Mouse (Mus musculus): ENCODE measurements at regions not wholly inside any gene's neighbourhood (a gene's known extent, or its start where the extent isn't known, plus 50 kb on each side); places are given as distances from the start of the nearest gene placed in this dataset.

DNA sequence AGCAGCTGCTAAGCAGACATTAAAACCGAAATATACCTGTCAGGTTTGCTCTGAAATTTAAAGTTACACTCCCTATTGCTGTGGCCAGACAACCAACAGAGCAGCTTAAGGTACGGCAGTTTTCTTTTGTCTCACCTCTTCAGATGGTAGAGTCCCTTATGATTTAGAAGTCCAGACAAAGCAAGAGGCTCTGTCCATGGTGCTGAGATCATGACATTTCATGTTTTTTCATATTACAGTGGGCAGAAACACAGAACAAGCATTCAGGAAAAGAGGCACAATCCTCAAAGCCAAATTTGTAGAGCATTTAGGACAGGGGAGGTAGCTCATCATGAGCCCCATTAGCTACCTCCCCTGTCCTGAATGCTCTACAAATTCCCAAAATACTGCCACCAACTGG is 620.0 kb downstream of the Dnah5 start:
- H3K9ac ChIP-seq = no peak overlapping the region
- no peaks in the 10 kb centered on the region for H3K4me1 ChIP-seq (replicated peaks)
- H3K36me3 ChIP-seq = no peaks in the 10 kb centered on the region
- H3K4me2 ChIP-seq = no peak overlapping the region
- no peak overlapping the region for H3K27ac ChIP-seq (replicated peaks)
- no peaks in the 10 kb centered on the region for H3K27me3 ChIP-seq
- no peak for ATAC-seq (ENCODE audit: low read depth)
- WGBS = 75% methylated on average over 2 of the region's 2 CpGs
- no peak overlapping the region for H3K4me3 ChIP-seq
- no peaks in the 10 kb centered on the region for H3K9me3 ChIP-seq

DNA sequence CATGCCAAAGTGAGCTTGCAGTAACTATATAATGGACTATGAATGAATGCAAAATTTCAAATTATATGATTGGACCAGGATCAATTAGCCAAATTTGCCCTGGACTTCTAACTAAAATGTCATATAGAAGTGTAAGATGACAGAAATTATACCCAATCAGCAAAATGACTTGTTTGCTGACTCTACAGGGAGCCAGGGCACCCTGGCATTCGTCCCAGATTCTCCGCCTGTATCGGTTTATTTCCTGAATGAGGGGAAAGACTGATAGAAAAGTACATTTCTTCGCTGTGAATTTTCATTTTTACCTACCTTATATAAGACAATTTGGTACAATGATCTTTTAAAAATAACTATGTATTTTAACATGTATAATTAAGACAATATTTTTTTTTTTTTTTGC is 631.3 kb downstream of the Dnah5 start:
- H3K27me3 ChIP-seq = no peaks in the 10 kb centered on the region
- no peaks in the 10 kb centered on the region for H3K9me3 ChIP-seq
- H3K9ac ChIP-seq = no peak overlapping the region
- H3K36me3 ChIP-seq = no peaks in the 10 kb centered on the region
- no peak overlapping the region for H3K27ac ChIP-seq (replicated peaks)
- no peak for ATAC-seq (ENCODE audit: low read depth)
- no peak overlapping the region for H3K4me3 ChIP-seq
- 75% methylated on average over 4 of the region's 4 CpGs for WGBS
- no peak overlapping the region for H3K4me2 ChIP-seq
- no peaks in the 10 kb centered on the region for H3K4me1 ChIP-seq (replicated peaks)

DNA sequence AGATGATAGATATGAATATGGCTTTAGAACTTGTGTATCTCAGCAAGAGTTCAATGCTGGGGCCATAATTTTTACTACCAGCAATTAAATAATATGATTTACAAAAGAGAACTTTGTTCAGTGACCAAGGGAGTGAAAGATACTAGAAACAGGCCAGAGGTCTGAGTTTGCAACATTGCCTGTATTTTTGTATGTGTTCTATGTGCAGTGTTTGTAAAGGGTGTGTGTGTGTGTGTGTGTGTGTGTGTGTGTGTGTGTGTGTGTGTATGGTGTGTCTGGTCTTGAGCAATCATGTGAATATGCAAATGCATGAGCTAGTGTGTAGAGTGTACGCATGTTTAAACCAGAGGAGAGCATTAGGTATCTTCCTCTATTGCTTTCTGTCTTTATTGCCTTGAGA is 636.8 kb downstream of the Dnah5 start:
- Histone ChIP-seq H3K9ac (no peak overlapping the region), H3K4me1 (replicated peaks) (no peaks in the 10 kb centered on the region), H3K4me3 (no peak overlapping the region), H3K4me2 (no peak overlapping the region), H3K27ac (replicated peaks) (no peak overlapping the region), H3K9me3 (no peaks in the 10 kb centered on the region), H3K36me3 (no peaks in the 10 kb centered on the region), H3K27me3 (no peaks in the 10 kb centered on the region)
- WGBS = 80% methylated on average over 1 of the region's 1 CpGs
- no peak for ATAC-seq (ENCODE audit: low read depth)

DNA sequence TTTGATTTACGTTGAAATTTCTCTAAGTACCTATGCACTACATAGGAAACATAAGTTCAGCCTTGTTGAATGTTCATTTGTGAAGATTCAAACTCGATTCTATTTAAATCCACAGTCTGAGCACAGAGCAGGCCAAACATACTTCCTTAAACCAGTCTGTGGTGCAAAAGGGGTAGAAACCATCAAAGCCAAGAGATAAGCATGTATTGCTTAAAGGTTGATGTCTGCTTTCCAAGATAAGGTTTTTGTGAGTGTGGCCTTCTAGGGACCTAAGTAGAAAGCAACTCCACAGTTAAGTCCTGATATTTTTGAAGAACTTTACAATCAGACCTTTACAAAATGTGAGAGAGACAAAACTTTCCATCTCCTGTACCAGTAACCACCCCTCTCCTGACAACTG is 652.9 kb downstream of the Dnah5 start:
- H3K9me3 ChIP-seq = no peaks in the 10 kb centered on the region
- H3K4me3 ChIP-seq = no peak overlapping the region
- ATAC-seq (ENCODE audit: low read depth) = no peak
- no peaks in the 10 kb centered on the region for H3K36me3 ChIP-seq
- H3K27me3 ChIP-seq = no peaks in the 10 kb centered on the region
- H3K4me1 ChIP-seq (replicated peaks) = no peaks in the 10 kb centered on the region
- WGBS = 90% methylated on average over 2 of the region's 2 CpGs
- H3K9ac ChIP-seq = no peak overlapping the region
- no peak overlapping the region for H3K4me2 ChIP-seq
- no peak overlapping the region for H3K27ac ChIP-seq (replicated peaks)

DNA sequence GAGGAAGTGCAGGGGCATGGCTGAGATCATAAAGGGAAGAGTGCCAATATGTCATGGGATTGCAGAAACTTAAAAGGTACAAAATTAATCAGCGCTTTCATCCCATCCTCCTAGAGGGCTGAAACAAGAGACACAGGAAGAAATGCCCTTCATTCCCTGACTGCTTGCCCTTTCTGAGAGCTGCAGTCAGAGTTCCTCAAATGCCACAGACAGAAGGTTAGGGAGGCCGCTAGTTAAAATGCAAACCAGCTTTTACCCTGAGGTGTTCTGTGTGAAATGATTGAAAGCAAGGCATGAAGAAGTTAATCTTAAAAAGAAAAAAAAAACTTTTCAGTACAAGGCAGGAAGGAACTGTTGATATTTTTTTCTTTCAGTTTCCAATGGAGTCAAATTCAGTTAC is 654.6 kb downstream of the Dnah5 start:
- no peaks in the 10 kb centered on the region for H3K4me1 ChIP-seq (replicated peaks)
- H3K9ac ChIP-seq = no peak overlapping the region
- no peak for ATAC-seq (ENCODE audit: low read depth)
- no peaks in the 10 kb centered on the region for H3K36me3 ChIP-seq
- H3K4me2 ChIP-seq = no peak overlapping the region
- no peaks in the 10 kb centered on the region for H3K27me3 ChIP-seq
- H3K27ac ChIP-seq (replicated peaks) = no peak overlapping the region
- no peak overlapping the region for H3K4me3 ChIP-seq
- no peaks in the 10 kb centered on the region for H3K9me3 ChIP-seq
- WGBS = 84% methylated on average over 2 of the region's 2 CpGs

DNA sequence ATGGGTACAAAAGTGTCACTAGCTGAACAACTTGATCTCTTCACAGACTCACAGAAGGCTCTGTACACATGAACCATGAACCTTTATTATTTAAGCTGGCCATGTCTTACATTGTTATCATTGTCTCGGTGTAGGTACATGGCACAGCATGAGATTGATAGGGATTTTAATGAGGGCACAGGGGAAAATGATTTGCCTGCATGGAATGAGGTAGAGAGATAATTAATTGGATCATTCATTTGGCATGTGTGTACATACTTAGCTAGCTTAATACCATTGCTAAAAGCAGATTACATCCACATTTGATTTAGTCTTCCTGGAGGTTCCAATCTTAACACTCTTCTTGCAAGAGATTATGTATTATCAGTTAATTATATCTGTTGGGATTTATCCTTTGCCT is 660.5 kb downstream of the Dnah5 start:
- no peak for ATAC-seq (ENCODE audit: low read depth)

DNA sequence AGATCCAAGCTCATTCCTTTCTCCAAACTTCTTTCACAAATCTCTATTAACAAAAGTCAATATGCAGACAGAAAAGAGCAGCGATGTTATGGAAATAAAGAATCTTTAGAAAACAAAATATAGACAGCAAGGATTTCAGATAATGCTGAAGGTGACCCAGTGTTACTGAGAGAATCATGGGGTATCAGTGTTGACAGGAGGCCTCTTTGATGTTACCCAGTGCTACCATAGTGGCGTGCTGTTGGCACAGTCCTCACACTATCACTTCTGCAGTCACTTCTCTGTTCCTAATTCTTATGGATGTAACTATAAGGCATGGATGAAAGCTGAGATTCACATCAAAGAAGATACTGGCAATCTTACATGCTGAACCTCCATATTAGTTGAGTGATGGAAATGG is 661.4 kb downstream of the Dnah5 start:
- WGBS = 93% methylated on average over 2 of the region's 2 CpGs
- Histone ChIP-seq H3K4me3 (no peak overlapping the region), H3K27me3 (no peaks in the 10 kb centered on the region), H3K4me1 (replicated peaks) (no peaks in the 10 kb centered on the region), H3K27ac (replicated peaks) (no peak overlapping the region), H3K9ac (no peak overlapping the region), H3K36me3 (no peaks in the 10 kb centered on the region), H3K4me2 (no peak overlapping the region), H3K9me3 (no peaks in the 10 kb centered on the region)
- ATAC-seq (ENCODE audit: low read depth) = no peak

More for the DNA sequence above, 660.5 kb downstream of the Dnah5 start:
- H3K4me1 ChIP-seq (replicated peaks) = no peaks in the 10 kb centered on the region
- H3K4me3 ChIP-seq = no peak overlapping the region
- H3K9ac ChIP-seq = no peak overlapping the region
- no peaks in the 10 kb centered on the region for H3K27me3 ChIP-seq
- no peak overlapping the region for H3K27ac ChIP-seq (replicated peaks)
- H3K4me2 ChIP-seq = no peak overlapping the region
- 40% methylated on average over 1 of the region's 1 CpGs for WGBS
- no peaks in the 10 kb centered on the region for H3K36me3 ChIP-seq
- H3K9me3 ChIP-seq = no peaks in the 10 kb centered on the region

DNA sequence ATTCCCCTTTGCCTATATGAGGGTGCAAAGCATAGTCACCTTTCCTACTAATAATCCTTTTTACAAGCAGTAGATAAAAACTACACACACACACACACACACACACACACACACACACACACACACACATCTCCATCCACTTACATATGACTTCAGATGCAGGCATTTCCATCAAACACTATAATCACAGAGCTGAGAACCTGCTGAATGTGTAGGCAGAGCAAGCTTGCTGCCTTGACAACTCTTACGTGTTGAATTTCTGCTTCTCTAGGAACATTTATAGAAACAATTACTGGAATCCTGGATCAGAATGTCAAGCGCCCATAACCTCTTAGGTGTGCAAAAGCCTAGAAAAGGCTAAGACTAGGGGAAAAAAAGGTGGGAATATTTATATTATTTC is 669.4 kb downstream of the Dnah5 start:
- Histone ChIP-seq H3K9ac (no peak overlapping the region), H3K4me2 (no peak overlapping the region), H3K4me1 (replicated peaks) (no peaks in the 10 kb centered on the region), H3K4me3 (no peak overlapping the region), H3K9me3 (no peaks in the 10 kb centered on the region), H3K27ac (replicated peaks) (no peak overlapping the region), H3K27me3 (no peaks in the 10 kb centered on the region), H3K36me3 (no peaks in the 10 kb centered on the region)
- ATAC-seq (ENCODE audit: low read depth) = no peak
- WGBS = 81% methylated on average over 2 of the region's 2 CpGs

DNA sequence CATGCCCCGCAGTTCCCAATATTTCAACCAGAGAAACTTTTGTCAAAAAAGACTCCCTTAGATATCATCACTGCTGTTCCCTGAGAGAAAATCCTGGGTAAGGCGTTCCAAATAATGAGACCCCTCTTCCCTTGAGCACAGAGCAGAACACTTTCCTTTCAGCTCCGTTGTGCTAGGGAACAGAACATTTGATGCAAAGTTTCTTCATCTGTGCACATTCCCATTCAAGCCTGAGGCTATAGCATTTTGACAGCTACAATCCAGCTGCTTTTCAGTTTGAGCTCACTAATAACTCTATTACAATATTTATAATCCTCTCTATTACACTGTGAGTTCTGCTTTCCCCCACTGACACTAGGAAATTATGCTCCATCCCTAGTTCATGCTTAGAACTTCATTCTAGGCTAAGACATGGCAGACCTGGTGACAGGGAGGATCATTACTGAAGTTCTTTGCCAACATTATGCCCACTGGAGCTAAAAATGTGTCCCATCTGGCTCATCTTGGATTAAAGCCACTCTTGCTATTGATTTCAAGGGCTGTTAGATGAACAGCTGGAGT is 692.8 kb downstream of the Dnah5 start:
- Histone ChIP-seq H3K9me3 (no peaks in the 10 kb centered on the region), H3K4me1 (replicated peaks) (no peaks in the 10 kb centered on the region), H3K4me2 (no peak overlapping the region), H3K4me3 (no peak overlapping the region), H3K36me3 (no peaks in the 10 kb centered on the region), H3K27ac (replicated peaks) (no peak overlapping the region), H3K9ac (no peak overlapping the region), H3K27me3 (no peaks in the 10 kb centered on the region)
- WGBS = 76% methylated on average over 3 of the region's 3 CpGs
- ATAC-seq (ENCODE audit: low read depth) = peak; percentile 47; the same call in 1 of the 2 replicates

DNA sequence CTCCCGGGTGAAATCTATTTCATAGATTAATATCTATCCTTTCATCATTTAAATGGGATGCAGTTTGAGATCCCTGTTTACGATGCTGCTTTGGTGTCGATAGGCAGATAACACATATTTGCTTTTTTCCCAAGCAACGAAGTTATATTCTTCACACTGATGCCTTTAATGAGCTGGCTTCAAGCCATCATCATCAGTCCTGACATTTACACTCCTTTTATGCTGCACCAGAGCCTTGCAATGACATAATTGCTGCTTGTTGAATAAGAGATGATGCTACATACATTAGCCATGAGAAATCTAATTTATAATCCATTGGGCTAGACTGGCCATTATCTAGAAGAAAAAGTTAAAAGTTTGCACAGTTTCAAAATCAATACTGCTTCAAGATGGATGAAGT is 718.9 kb downstream of the Dnah5 start:
- ATAC-seq (ENCODE audit: low read depth) = 0 out of 2 replicates have a peak, but pooled peaks have one; percentile 40
- Histone ChIP-seq H3K27me3 (no peaks in the 10 kb centered on the region), H3K4me3 (no peak overlapping the region), H3K4me1 (replicated peaks) (peaks cover 5% of the 10 kb centered on the region), H3K36me3 (no peaks in the 10 kb centered on the region), H3K9me3 (no peaks in the 10 kb centered on the region), H3K9ac (no peak overlapping the region), H3K27ac (replicated peaks) (no peak overlapping the region), H3K4me2 (no peak overlapping the region)
- WGBS = 45% methylated on average over 4 of the region's 4 CpGs

DNA sequence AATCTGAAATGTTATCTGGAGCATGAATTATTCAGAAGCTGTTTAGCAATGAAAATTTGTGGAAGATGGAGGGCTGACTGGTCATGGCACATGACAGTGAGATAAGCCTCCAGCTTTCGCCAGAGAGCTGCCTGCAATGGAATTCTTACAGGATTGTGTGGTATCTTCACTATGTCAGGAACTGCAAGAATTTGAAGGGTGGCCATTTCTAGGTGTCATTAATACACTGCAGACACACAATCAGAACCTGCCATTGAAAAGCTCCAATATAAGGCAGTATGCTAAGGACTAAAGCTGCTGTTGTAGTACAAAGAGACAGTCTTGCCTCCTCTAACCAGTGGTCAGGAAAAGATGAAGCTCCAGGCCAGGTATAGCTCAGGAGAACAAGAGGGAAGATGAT is 744.7 kb downstream of the Dnah5 start:
- Histone ChIP-seq H3K9ac (no peak overlapping the region), H3K27ac (replicated peaks) (no peak overlapping the region), H3K27me3 (no peaks in the 10 kb centered on the region), H3K4me2 (no peak overlapping the region), H3K9me3 (no peaks in the 10 kb centered on the region), H3K4me1 (replicated peaks) (no peaks in the 10 kb centered on the region), H3K4me3 (no peak overlapping the region), H3K36me3 (no peaks in the 10 kb centered on the region)
- 84% methylated on average over 1 of the region's 1 CpGs for WGBS
- ATAC-seq (ENCODE audit: low read depth) = no peak

Data from neural tube, embryonic 13.5 days (tissue).